Mouse (Mus musculus) inflammation-experienced regulatory T-cells, adult 6 months (primary cell): ENCODE data around the gene Cmip. TPM values are rescaled to one million over a fixed set of nuclear protein-coding genes. Genes with fewer than 3 reads are reported as not detected.

Experiments
- ATAC-seq: one replicate; pipeline ENCODE4 v1.8.0; 2017
- polyA plus RNA-seq, 3 experiments: library from polyadenylated mRNA; unstranded; fragments of 100-300 nt; shearing (Covaris generic); gene quantifications; one replicate each; pipeline ENCODE4 v1.2.1; 2017

Cmip gene
- polyA plus RNA-seq, 3 experiments from 2014 or later: 23.9 to 28.7 (median 25.5) TPM

- ATAC-seq: no peak
Observed at GRCm38 (mm10) chr8:117297913-117298518, 41.2 kb downstream of the Cmip start.

- peak; percentile 51 for ATAC-seq
Observed at GRCm38 (mm10) chr8:117299204-117299603, 42.3 kb downstream of the Cmip start.

GRCm38 (mm10) chr8:117300188-117300587 lies 43.3 kb downstream of the Cmip start:
- no peak for ATAC-seq

- ATAC-seq: no peak
Observed at GRCm38 (mm10) chr8:117301457-117302041, 44.7 kb downstream of the Cmip start.

GRCm38 (mm10) chr8:117302072-117302471 lies 45.2 kb downstream of the Cmip start:
- ATAC-seq: no peak

- peak; percentile 44 for ATAC-seq
Observed at GRCm38 (mm10) chr8:117303666-117304065, 46.8 kb downstream of the Cmip start.

- ATAC-seq: peak; percentile 79
Observed at GRCm38 (mm10) chr8:117305405-117305804, 48.5 kb downstream of the Cmip start.

- no peak for ATAC-seq
Observed at GRCm38 (mm10) chr8:117306756-117307155, 49.9 kb downstream of the Cmip start.

GRCm38 (mm10) chr8:117307221-117307620 lies 50.4 kb downstream of the Cmip start:
- no peak for ATAC-seq

GRCm38 (mm10) chr8:117308303-117309095 lies 51.6 kb downstream of the Cmip start:
- no peak for ATAC-seq

GRCm38 (mm10) chr8:117309653-117310274 lies 52.9 kb downstream of the Cmip start:
- no peak for ATAC-seq

- ATAC-seq: no peak
Observed at GRCm38 (mm10) chr8:117310961-117311561, 54.2 kb downstream of the Cmip start.

- no peak for ATAC-seq
Observed at GRCm38 (mm10) chr8:117314308-117314953, 57.6 kb downstream of the Cmip start.

GRCm38 (mm10) chr8:117315727-117316126 lies 58.9 kb downstream of the Cmip start:
- ATAC-seq: no peak

- no peak for ATAC-seq
Observed at GRCm38 (mm10) chr8:117317478-117317877, 60.6 kb downstream of the Cmip start.

- peak; percentile 23 for ATAC-seq
Observed at GRCm38 (mm10) chr8:117318911-117319826, 62.3 kb downstream of the Cmip start.

- ATAC-seq: peak; percentile 45
Observed at GRCm38 (mm10) chr8:117320616-117321015, 63.8 kb downstream of the Cmip start.

GRCm38 (mm10) chr8:117321232-117321631 lies 64.4 kb downstream of the Cmip start:
- ATAC-seq: no peak

- ATAC-seq: peak; percentile 92
Observed at GRCm38 (mm10) chr8:117322021-117322420, 65.2 kb downstream of the Cmip start.

GRCm38 (mm10) chr8:117322715-117323310 lies 65.9 kb downstream of the Cmip start:
- ATAC-seq: no peak

- ATAC-seq: no peak
Observed at GRCm38 (mm10) chr8:117324821-117325220, 68.0 kb downstream of the Cmip start.
